Mouse (Mus musculus): ENCODE measurements around the gene Crnkl1. TPM values are rescaled to one million over a fixed set of nuclear protein-coding genes. Genes with fewer than 3 reads are reported as not detected.
"Not testable (repeated sequence)": the region's sequence is repeated elsewhere in the genome, so short reads cannot be mapped to it uniquely, and the experiment has no call there.

Gene Crnkl1
- polyA plus RNA-seq, 1 experiment from 2014 or later = 20.9 TPM

DNA sequence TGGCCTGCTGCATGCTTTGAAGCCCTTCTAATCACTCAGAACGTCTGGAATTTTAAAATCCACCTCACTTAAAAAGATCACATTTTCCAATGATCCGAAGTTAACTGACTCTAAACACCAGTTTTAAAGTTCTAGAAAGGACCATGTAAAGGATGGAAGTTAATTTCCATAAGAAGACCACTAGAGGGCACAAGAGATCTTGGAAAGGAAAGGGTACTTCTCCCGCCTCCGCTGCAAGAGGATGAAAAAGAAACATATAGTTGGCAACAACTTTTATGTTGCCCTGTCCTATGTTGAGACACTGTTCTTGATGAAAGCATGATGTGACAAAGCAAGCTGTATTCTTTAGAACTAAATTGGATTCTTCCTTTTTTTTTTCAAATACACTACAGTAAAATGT is 22.6 kb upstream of the Crnkl1 start:
- no peaks in the 10 kb centered on the region for H3K4me1 ChIP-seq
- no peaks in the 10 kb centered on the region for H3K36me3 ChIP-seq
- H3K27me3 ChIP-seq (replicated peaks) = no peaks in the 10 kb centered on the region
- H3K9me3 ChIP-seq = no peaks in the 10 kb centered on the region
- no peak overlapping the region for H3K9ac ChIP-seq
- H3K4me2 ChIP-seq = no peak overlapping the region
- no peak overlapping the region for H3K27ac ChIP-seq
- ATAC-seq (ENCODE audit: insufficient read depth, low FRiP score, low read depth) = no peak
- WGBS = 12% methylated on average over 4 of the region's 4 CpGs
- no peak overlapping the region for H3K4me3 ChIP-seq (replicated peaks)

DNA sequence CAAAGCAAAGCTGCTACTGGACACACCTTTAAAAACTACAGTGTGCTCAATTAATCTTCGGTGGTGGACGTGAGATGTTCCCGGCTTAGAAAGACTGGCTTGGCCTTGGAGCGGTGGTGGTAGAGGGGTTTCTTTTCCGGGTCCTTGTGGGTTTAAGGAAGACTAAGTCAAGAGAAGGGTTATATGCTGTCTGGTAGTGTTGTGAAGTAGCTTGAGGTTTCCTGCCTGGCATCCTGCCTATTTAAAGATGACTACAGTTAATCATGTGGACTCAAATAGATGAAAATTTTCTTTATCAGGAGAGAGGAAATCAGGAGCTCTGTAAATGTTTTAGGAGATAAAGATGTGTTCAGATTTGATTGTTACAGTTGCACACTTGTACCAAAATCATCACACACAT is 21.5 kb upstream of the Crnkl1 start:
- WGBS = 69% methylated on average over 5 of the region's 5 CpGs
- Histone ChIP-seq H3K9ac (no peak overlapping the region), H3K27ac (no peak overlapping the region), H3K9me3 (no peaks in the 10 kb centered on the region), H3K4me3 (replicated peaks) (no peak overlapping the region), H3K4me2 (no peak overlapping the region), H3K4me1 (no peaks in the 10 kb centered on the region), H3K27me3 (replicated peaks) (no peaks in the 10 kb centered on the region), H3K36me3 (no peaks in the 10 kb centered on the region)
- ATAC-seq (ENCODE audit: insufficient read depth, low FRiP score, low read depth) = no peak

DNA sequence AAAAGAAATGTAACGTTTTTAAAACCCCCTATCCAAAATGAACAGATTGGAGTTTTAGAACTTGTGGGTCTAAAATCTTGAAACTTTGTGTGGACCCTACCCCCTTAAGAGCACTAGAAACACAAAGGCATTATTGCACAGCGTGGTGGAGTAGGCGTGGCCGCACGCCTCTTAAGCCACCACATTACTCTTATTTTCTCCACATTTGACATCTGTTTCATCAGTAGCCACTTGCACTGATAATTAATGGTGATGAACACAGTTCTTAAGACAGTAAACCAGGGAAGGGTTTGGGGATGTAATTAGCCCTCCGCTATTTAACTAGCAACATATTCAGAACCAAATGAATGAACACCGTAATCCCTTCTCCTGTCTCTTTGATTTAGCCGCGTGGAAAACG is 21.0 kb upstream of the Crnkl1 start:
- H3K27ac ChIP-seq = no peak overlapping the region
- H3K9me3 ChIP-seq = no peaks in the 10 kb centered on the region
- H3K4me1 ChIP-seq = no peaks in the 10 kb centered on the region
- no peaks in the 10 kb centered on the region for H3K36me3 ChIP-seq
- H3K9ac ChIP-seq = no peak overlapping the region
- H3K4me3 ChIP-seq (replicated peaks) = no peak overlapping the region
- 71% methylated on average over 10 of the region's 10 CpGs for WGBS
- no peaks in the 10 kb centered on the region for H3K27me3 ChIP-seq (replicated peaks)
- ATAC-seq (ENCODE audit: insufficient read depth, low FRiP score, low read depth) = no peak
- no peak overlapping the region for H3K4me2 ChIP-seq

DNA sequence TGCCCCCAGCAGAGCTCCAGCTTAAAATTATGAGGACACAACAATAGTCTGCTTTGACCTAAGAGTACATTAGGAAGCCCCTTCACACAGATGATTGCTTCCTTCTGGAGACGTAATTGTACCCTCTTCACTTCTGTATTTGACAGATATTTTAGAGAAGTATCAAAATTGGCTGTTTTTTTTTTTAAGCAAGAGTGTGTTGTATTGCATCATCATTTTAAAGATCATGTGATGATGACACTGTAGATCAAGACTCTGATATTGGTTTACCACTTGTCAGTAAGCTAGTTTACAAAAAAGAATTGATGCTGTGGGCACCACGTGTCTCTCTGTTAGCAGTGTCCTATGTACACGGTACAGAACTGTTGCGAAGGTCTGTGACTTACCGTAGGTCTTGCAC is 17.9 kb upstream of the Crnkl1 start:
- no peaks in the 10 kb centered on the region for H3K27me3 ChIP-seq (replicated peaks)
- H3K4me3 ChIP-seq (replicated peaks) = no peak overlapping the region
- H3K9me3 ChIP-seq = no peaks in the 10 kb centered on the region
- no peaks in the 10 kb centered on the region for H3K36me3 ChIP-seq
- ATAC-seq (ENCODE audit: insufficient read depth, low FRiP score, low read depth) = no peak
- H3K4me2 ChIP-seq = no peak overlapping the region
- H3K27ac ChIP-seq = no peak overlapping the region
- WGBS = 60% methylated on average over 5 of the region's 5 CpGs
- H3K9ac ChIP-seq = no peak overlapping the region
- H3K4me1 ChIP-seq = no peaks in the 10 kb centered on the region

DNA sequence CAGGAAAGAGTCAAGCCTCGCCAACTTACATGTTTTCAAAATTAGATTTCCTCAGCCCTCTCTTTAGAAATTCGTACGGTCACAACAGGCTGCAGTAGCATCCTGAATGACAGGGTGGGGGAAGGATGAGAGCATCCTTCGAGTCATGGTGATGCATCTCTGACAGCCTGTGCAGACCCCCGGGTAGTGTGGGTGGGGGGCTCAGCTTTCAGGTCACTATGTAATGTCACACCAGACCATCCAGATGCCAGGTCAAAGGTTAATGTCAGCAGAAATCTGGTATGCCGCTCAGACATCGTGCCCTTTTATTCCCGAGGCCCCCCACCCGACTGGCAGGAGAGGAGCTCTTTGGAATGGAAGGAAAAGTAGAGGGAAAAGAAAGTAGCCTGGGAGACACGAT is 15.4 kb upstream of the Crnkl1 start:
- Histone ChIP-seq H3K4me2 (no peak overlapping the region), H3K27me3 (replicated peaks) (no peaks in the 10 kb centered on the region), H3K36me3 (no peaks in the 10 kb centered on the region), H3K9ac (no peak overlapping the region), H3K27ac (no peak overlapping the region), H3K4me3 (replicated peaks) (no peak overlapping the region), H3K9me3 (no peaks in the 10 kb centered on the region), H3K4me1 (no peaks in the 10 kb centered on the region)
- 30% methylated on average over 10 of the region's 10 CpGs for WGBS
- ATAC-seq (ENCODE audit: insufficient read depth, low FRiP score, low read depth) = no peak

DNA sequence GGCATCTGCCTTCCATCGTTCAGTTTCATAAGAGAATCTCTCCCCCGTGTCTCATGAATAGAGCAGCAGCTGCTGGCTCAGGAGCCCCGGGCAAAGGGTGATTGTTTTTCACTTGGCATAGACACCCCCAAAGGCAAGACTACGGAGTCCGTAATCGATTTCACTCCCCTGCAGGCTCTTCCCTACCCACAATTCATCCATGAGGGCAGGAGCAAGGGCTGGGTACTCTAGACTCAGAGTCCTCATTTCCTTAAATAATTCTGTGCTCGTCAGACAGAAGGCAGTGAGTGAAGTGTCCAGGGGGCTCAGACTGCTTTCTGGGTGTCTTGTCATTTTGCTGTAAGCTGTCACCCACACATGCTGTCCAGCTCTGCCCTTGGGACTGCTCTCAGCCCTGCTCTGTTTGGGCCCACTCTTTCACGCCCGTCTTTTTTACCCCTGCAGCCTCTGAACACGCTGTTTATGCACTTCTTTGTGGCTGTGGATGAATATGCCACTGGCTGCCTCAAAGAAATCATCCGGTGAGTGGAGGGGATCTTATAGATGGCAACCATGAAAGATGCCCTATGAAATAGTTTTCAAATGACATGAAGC is 14.8 kb upstream of the Crnkl1 start:
- WGBS = 41% methylated on average over 11 of the region's 11 CpGs
- Histone ChIP-seq H3K4me2 (no peak overlapping the region), H3K27me3 (replicated peaks) (no peaks in the 10 kb centered on the region), H3K9ac (no peak overlapping the region), H3K4me3 (replicated peaks) (no peak overlapping the region), H3K4me1 (no peaks in the 10 kb centered on the region), H3K27ac (no peak overlapping the region), H3K9me3 (no peaks in the 10 kb centered on the region), H3K36me3 (no peaks in the 10 kb centered on the region)
- ATAC-seq (ENCODE audit: insufficient read depth, low FRiP score, low read depth) = no peak

DNA sequence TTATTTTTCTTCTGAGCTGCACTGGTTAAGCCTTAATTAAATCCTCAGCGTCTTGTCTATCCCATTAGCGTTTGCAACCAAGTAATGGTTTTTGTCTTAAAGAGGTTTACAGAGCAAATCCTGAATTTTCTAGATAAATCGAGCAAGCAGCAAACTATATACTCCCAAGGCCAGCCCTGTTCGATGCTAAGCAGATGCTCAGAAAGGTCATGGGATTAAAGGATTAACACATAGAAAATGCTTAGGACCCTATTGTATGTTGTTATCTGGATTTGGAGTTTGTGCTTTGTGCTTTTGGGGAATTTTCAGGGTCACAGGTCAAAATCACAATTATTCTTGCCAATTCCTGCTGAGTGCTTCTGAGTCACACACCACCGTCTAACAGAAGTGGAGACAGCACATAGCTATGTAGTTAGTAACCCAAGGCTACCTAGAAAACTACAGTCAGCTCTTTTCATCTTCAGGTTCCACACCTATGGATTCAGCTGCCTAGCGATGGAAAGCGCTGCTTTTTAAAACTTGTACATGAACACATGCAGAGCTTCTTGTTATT is 13.7 kb upstream of the Crnkl1 start:
- ATAC-seq (ENCODE audit: insufficient read depth, low FRiP score, low read depth) = no peak
- no peak overlapping the region for H3K9ac ChIP-seq
- 63% methylated on average over 7 of the region's 7 CpGs for WGBS
- no peak overlapping the region for H3K27ac ChIP-seq
- no peak overlapping the region for H3K4me3 ChIP-seq (replicated peaks)
- H3K36me3 ChIP-seq = no peaks in the 10 kb centered on the region
- no peaks in the 10 kb centered on the region for H3K27me3 ChIP-seq (replicated peaks)
- no peaks in the 10 kb centered on the region for H3K4me1 ChIP-seq
- no peak overlapping the region for H3K4me2 ChIP-seq
- H3K9me3 ChIP-seq = no peaks in the 10 kb centered on the region

DNA sequence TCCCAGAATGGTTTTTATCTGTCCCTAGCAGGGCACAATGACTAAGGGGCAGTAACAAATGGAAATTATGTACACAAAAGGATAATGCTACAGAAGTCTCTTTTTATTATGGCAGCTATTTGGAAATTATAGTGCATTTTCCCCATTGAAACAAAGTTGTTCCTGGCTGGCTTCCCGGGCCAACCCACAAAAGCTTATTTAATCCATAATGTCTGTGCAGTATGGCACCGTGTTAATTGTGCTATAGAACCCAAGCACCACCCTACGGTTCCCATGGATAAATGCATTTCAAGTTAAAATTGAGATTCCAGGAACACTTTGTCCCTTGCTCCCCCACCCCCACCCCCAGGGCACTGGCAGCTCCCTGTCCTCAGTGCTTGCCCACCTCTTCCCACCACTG is 9.5 kb upstream of the Crnkl1 start:
- Histone ChIP-seq H3K4me3 (replicated peaks) (no peak overlapping the region), H3K9ac (no peak overlapping the region), H3K4me2 (no peak overlapping the region), H3K36me3 (no peaks in the 10 kb centered on the region), H3K4me1 (no peaks in the 10 kb centered on the region), H3K27me3 (replicated peaks) (no peaks in the 10 kb centered on the region), H3K9me3 (no peaks in the 10 kb centered on the region), H3K27ac (no peak overlapping the region)
- 79% methylated on average over 3 of the region's 3 CpGs for WGBS
- ATAC-seq (ENCODE audit: insufficient read depth, low FRiP score, low read depth) = no peak

DNA sequence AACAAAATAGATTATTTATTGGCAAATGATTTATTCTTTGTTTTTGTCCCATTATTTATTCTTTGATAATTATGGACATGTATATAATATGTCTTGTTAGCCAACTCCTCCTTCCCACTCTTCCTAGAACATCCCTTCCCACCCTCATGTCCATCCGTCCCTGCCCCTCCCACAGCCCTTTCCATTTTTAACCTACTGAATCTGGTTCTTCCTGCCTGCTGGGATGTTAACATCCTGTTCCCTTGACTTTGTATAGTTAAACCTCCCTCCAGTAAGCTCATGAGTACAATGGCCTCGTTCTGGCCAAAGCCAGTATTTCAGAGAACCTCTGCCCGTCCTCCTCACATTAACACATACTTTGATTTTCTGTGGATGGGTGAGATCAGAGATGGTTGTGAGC is 6.6 kb upstream of the Crnkl1 start:
- no peaks in the 10 kb centered on the region for H3K4me1 ChIP-seq
- H3K9ac ChIP-seq = no peak overlapping the region
- no peak overlapping the region for H3K4me3 ChIP-seq (replicated peaks)
- H3K4me2 ChIP-seq = no peak overlapping the region
- no peaks in the 10 kb centered on the region for H3K9me3 ChIP-seq
- H3K27me3 ChIP-seq (replicated peaks) = no peaks in the 10 kb centered on the region
- no peak for ATAC-seq (ENCODE audit: insufficient read depth, low FRiP score, low read depth)
- H3K27ac ChIP-seq = no peak overlapping the region
- no peaks in the 10 kb centered on the region for H3K36me3 ChIP-seq
- 52% methylated on average over 3 of the region's 3 CpGs for WGBS

DNA sequence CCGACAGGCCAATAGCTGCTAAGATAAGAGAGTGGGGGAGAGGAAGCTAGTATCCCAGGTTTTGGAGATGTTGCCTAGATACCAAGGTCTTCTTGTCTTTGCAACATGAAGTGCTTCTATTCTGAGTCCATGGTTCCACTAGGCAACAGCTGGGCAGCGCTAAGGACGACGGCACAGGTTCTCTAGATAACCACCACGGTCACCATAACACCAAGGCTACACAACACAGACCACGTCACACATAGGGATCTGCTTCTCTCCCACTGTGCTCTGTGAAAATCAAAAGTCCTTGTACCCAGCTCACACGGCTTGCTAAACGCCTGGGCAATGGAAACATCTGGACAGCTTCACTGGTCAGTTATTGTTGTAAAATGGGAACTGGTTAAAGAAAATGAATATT is 2.2 kb upstream of the Crnkl1 start:
- no peaks in the 10 kb centered on the region for H3K9me3 ChIP-seq
- no peak for ATAC-seq (ENCODE audit: insufficient read depth, low FRiP score, low read depth)
- H3K4me2 ChIP-seq = no peak overlapping the region
- H3K9ac ChIP-seq = no peak overlapping the region
- H3K27me3 ChIP-seq (replicated peaks) = no peaks in the 10 kb centered on the region
- H3K4me1 ChIP-seq = peaks cover 7% of the 10 kb centered on the region
- 78% methylated on average over 8 of the region's 8 CpGs for WGBS
- no peak overlapping the region for H3K4me3 ChIP-seq (replicated peaks)
- no peak overlapping the region for H3K27ac ChIP-seq
- H3K36me3 ChIP-seq = no peaks in the 10 kb centered on the region

DNA sequence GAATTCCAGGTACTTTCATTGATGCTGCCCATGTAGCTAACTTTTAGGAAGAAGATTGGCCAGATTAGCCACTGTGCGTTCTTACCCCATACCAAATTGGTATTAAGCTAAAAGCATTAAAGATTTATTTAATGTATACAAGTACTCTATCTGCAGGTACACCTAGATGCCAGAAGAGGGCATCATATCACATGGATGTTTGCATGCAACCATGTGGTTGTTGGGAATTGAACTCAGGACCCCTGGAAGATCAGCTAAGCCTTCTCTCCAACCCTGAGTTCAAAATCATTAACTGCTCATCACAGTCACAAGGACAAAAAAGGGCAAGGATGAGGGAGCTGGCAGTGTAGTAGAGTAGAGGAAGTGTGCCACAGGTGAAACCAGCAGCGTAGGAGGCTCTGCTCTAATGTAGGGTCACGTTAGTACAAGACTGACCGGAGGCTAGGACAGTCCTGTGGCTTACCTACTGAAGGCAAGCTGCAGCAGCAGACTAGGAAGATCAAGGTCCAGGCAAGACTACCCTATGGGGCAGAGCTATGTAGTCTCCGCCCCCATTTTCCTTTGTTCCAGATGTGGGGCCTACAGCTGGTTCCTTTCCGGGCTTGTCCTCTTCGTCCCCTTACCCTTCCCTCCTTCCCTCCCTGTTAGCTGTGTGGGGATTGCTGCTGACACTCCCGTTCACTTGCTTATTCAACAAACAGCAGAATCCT is 13.7 kb downstream of the Crnkl1 start:
- WGBS = 83% methylated on average over 8 of the region's 8 CpGs
- Histone ChIP-seq H3K4me1 (no peaks in the 10 kb centered on the region), H3K27ac (no peak overlapping the region), H3K27me3 (replicated peaks) (no peaks in the 10 kb centered on the region), H3K4me2 (no peak overlapping the region), H3K9ac (no peak overlapping the region), H3K9me3 (no peaks in the 10 kb centered on the region), H3K4me3 (replicated peaks) (no peak overlapping the region), H3K36me3 (peaks cover 38% of the 10 kb centered on the region)
- no peak for ATAC-seq (ENCODE audit: insufficient read depth, low FRiP score, low read depth)

DNA sequence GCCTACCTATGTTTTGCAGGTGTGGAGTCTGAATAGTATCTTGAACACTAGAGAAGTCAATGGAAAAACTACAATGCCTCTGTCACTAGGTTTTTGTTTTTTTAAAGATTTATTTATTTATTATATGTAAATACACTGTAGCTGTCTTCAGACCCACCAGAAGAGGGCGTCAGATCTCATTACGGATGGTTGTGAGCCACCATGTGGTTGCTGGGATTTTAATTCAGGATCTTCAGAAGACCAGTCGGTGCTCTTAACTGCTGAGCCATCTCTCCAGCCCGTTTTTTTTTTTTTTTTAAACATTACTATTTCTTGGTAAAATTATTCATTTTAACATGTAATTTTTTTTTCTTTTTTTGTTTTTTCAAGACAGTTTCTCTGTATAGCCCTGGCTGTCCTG is 28.9 kb downstream of the Crnkl1 start:
- not testable (repeated sequence) for H3K27ac ChIP-seq; H3K4me2 ChIP-seq; H3K9ac ChIP-seq; H3K9me3 ChIP-seq; H3K4me3 ChIP-seq (replicated peaks); ATAC-seq (ENCODE audit: insufficient read depth, low FRiP score, low read depth); H3K27me3 ChIP-seq (replicated peaks)
- Histone ChIP-seq H3K4me1 (peaks cover 16% of the 10 kb centered on the region), H3K36me3 (peaks cover 14% of the 10 kb centered on the region; the same call in 1 of the 2 replicates)
- 44% methylated on average over 4 of the region's 4 CpGs for WGBS

All from stomach, embryonic 15.5 days (tissue).